Mouse (Mus musculus) testis, adult 10 weeks (tissue): ENCODE measurements around the gene Gm45521. TPM values are rescaled to one million over a fixed set of nuclear protein-coding genes. Genes with fewer than 3 reads are reported as not detected.

Experiments
- polyA plus RNA-seq: library from polyadenylated mRNA; stranded (reverse); fragments of 350-450 nt; fragmentation: Illumina TruSeq; extraction: RNeasy Lipid Tissue Mini Kit (QIAGEN cat#74804); gene quantifications from one replicate; pipeline ENCODE4 v1.2.3, GENCODE M21; 2014; ENCODE audit warnings: low read depth, low replicate concordance

Gm45521 gene
- 1.1 TPM for polyA plus RNA-seq

GRCm38 (mm10) chr14:7957049-7957448, at the start of gene Gm45521:
Gene Gm45521, plus strand, starts transcription at chr14:7957288.

GRCm38 (mm10) chr14:7994271-7994767, 37.2 kb downstream of the Gm45521 start, which contains the start of gene Dnase1l3:
Gene Dnase1l3, minus strand, starts transcription at chr14:7994573.

GRCm38 (mm10) chr14:8002432-8003092, 45.5 kb downstream of the Gm45521 start, which contains the start of gene Abhd6:
Gene Abhd6, plus strand, starts transcription at chr14:8002902.

Other genes with a start within 250 kb of the Gm45521 start
- not detected for gene Gm26661, start 165.7 kb upstream of the Gm45521 start, polyA plus RNA-seq
- gene Flnb, start 139.3 kb upstream of the Gm45521 start, polyA plus RNA-seq, result 2.1 TPM
- 0.62 TPM for gene Dnase1l3, start 37.3 kb downstream of the Gm45521 start, polyA plus RNA-seq
- 12.3 TPM for gene Abhd6, start 45.6 kb downstream of the Gm45521 start, polyA plus RNA-seq
- 17.7 TPM for gene Rpp14, start 123.1 kb downstream of the Gm45521 start, polyA plus RNA-seq
- 45.4 TPM for gene Pxk, start 140.9 kb downstream of the Gm45521 start, polyA plus RNA-seq
- 242 TPM for gene Pdhb, start 215.7 kb downstream of the Gm45521 start, polyA plus RNA-seq